Comparison of ENCODE assay signal across 13 mouse cellular contexts in the genomic region with DNA sequence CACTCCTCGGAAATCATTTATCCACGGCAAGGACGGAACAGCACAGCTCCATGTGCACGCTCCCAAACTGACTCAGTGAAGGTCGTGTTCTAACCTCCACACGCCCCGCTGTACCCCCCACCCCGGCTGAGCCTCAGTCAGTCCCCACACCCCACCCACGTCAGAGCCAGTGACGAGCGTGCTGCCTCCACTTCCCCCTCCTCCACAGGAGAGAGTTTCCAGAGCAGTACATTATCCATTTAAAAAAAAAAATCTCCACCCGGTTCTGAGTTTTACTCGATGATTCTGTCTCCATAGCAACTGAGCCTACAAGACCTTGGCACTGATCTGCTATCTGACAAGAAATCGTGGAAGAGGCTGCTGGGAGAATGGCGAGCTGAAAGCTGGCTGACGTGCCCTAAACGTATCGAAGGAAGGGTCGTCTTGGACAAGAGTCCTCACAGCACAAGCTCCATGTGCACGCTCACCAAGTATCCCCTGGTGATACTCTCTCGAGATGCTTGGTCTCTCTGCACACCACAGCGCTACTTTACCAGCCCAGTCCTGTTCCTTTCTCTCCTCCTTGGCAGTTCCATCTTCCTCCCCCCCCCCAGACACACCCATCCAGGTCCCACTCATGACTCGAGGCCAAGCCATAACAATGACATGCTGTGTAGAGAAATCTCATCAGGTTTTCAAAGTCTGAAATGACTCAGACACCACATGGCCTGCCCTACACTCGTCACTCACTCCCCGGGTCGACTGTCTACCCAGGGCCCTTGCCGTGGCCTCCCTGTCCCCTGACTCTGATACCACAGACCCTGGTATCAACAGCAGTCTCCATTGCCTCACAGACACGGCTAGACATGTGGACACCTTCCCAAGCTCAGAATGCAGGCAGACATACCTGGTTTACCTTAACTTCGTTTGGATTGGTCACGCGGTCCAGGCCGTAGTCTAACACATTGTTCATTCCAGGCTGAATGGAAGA. TPM values are rescaled to one million over a fixed set of nuclear protein-coding genes. Genes with fewer than 3 reads are reported as not detected.
DNase-seq lines count a peak whose midpoint lies in the region; ATAC-seq lines count a peak whose summit lies in the region.
"Had no signal": no experiment of that assay in that cellular context is flagged by ENCODE, and none has a peak within 500 bp of the region (broad histone marks: within the 10 kb centered on the region; RNA-seq: fewer than 3 reads in every experiment).

No protein-coding gene starts in this region.

- H3K9me3 ChIP-seq in forebrain, embryonic 14.5 days (replicated peaks; ENCODE audit: control insufficient read depth, low read length), result no peaks in the 10 kb centered on the region
- no peaks in the 10 kb centered on the region for H3K9me3 ChIP-seq in forebrain, embryonic 12.5 days
- no peaks in the 10 kb centered on the region for H3K9me3 ChIP-seq in neural tube, embryonic 15.5 days (replicated peaks)
- no peaks in the 10 kb centered on the region for H3K9me3 ChIP-seq in intestine, embryonic 15.5 days

- no peak overlapping the region for H3K4me3 ChIP-seq in forebrain, embryonic 14.5 days (ENCODE audit: low read depth, low read length)
- no peak overlapping the region for H3K4me3 ChIP-seq in forebrain, embryonic 12.5 days (replicated peaks)
- H3K4me3 ChIP-seq in neural tube, embryonic 15.5 days (replicated peaks), result no peak overlapping the region
- no peak overlapping the region for H3K4me3 ChIP-seq in intestine, embryonic 15.5 days (replicated peaks)
- H3K4me3 ChIP-seq: heart, embryonic 12.5 days had no signal

- no peaks in the 10 kb centered on the region for H3K27me3 ChIP-seq in forebrain, embryonic 14.5 days (replicated peaks; ENCODE audit: control insufficient read depth, insufficient read depth, low read length)
- no peaks in the 10 kb centered on the region for H3K27me3 ChIP-seq in forebrain, embryonic 12.5 days
- no peaks in the 10 kb centered on the region for H3K27me3 ChIP-seq in neural tube, embryonic 15.5 days (replicated peaks)
- H3K27me3 ChIP-seq in intestine, embryonic 15.5 days (replicated peaks), result no peaks in the 10 kb centered on the region

- no peak overlapping the region for H3K4me2 ChIP-seq in forebrain, embryonic 14.5 days (ENCODE audit: low read length)
- H3K4me2 ChIP-seq in forebrain, embryonic 12.5 days, result no peak overlapping the region
- H3K4me2 ChIP-seq in neural tube, embryonic 15.5 days, result no peak overlapping the region
- no peak overlapping the region for H3K4me2 ChIP-seq in intestine, embryonic 15.5 days (replicated peaks)
- H3K4me2 ChIP-seq: heart, embryonic 12.5 days had no signal

- no peak overlapping the region for H3K9ac ChIP-seq in forebrain, embryonic 14.5 days (ENCODE audit: low read length)
- H3K9ac ChIP-seq in forebrain, embryonic 12.5 days, result no peak overlapping the region
- H3K9ac ChIP-seq in neural tube, embryonic 15.5 days (replicated peaks), result no peak overlapping the region
- no peak overlapping the region for H3K9ac ChIP-seq in intestine, embryonic 15.5 days
- H3K9ac ChIP-seq: heart, embryonic 12.5 days had no signal

- intact Hi-C loops in left cerebral cortex, postnatal 36 days (cut with DNase I), result no loop called here

- peak; percentile 68 for DNase-seq in forebrain, embryonic 14.5 days (ENCODE audit: low spot score)
- no peak for DNase-seq in neural tube, embryonic 10.5 days (ENCODE audit: extremely low spot score, low spot score)
- DNase-seq in left cerebral cortex, postnatal 36 days (ENCODE audit: low spot score in 2 of 2), result peak; percentile 35 to 42
- DNase-seq in urinary bladder, postnatal 10 days (ENCODE audit: low spot score), result no peak
- no peak for DNase-seq in gastrocnemius, adult 8-10 months (ENCODE audit: low spot score in 2 of 2)
- DNase-seq: kidney, adult 9 months; lung, postnatal 10 days; thymus, postnatal 4 days had no signal

- H3K36me3 ChIP-seq in forebrain, embryonic 14.5 days (ENCODE audit: control insufficient read depth, insufficient read depth, low read length), result no peaks in the 10 kb centered on the region
- H3K36me3 ChIP-seq in forebrain, embryonic 12.5 days (replicated peaks), result no peaks in the 10 kb centered on the region
- 0 out of 2 replicates have a peak, but pooled peaks cover 10% of the 10 kb centered on the region for H3K36me3 ChIP-seq in neural tube, embryonic 15.5 days
- no peaks in the 10 kb centered on the region for H3K36me3 ChIP-seq in intestine, embryonic 15.5 days
- H3K36me3 ChIP-seq: heart, embryonic 12.5 days had no signal

- H3K27ac ChIP-seq in forebrain, embryonic 14.5 days (ENCODE audit: low read depth, low read length), result no peak overlapping the region
- no peak overlapping the region for H3K27ac ChIP-seq in forebrain, embryonic 12.5 days
- no peak overlapping the region for H3K27ac ChIP-seq in neural tube, embryonic 15.5 days (replicated peaks)
- H3K27ac ChIP-seq in intestine, embryonic 15.5 days, result no peak overlapping the region

- 85% methylated on average over 32 of the region's 32 CpGs for WGBS in forebrain, embryonic 14.5 days
- WGBS in forebrain, embryonic 12.5 days, result 88% methylated on average over 32 of the region's 32 CpGs
- WGBS in neural tube, embryonic 15.5 days, result 86% methylated on average over 32 of the region's 32 CpGs
- 81% methylated on average over 32 of the region's 32 CpGs for WGBS in intestine, embryonic 15.5 days

- H3K4me1 ChIP-seq in forebrain, embryonic 14.5 days (ENCODE audit: control insufficient read depth, insufficient read depth, low read length), result no peaks in the 10 kb centered on the region
- no peaks in the 10 kb centered on the region for H3K4me1 ChIP-seq in forebrain, embryonic 12.5 days
- H3K4me1 ChIP-seq in neural tube, embryonic 15.5 days, result no peaks in the 10 kb centered on the region
- H3K4me1 ChIP-seq in intestine, embryonic 15.5 days (replicated peaks), result peaks cover 4% of the 10 kb centered on the region; the same call in 1 of the 2 replicates
- H3K4me1 ChIP-seq: heart, embryonic 12.5 days had no signal

- ATAC-seq in forebrain, embryonic 14.5 days, result no peak
- ATAC-seq in forebrain, embryonic 12.5 days (ENCODE audit: low FRiP score), result no peak
- peak; percentile 28; the same call in 1 of the 2 replicates for ATAC-seq in neural tube, embryonic 15.5 days (ENCODE audit: low FRiP score)
- ATAC-seq in intestine, embryonic 15.5 days, result no peak

RNA-seq across cellular contexts. Expression of a gene that starts 38.7 kb away (rescaled TPM):
- polyA plus RNA-seq in forebrain, embryonic 14.5 days (2014; fragmentation: Nextera tagmentation; extraction: Ambion mirVana), result 4.3 and 5.4 TPM in 2 replicates
- 2.1 and 3.0 TPM in 2 replicates for polyA plus RNA-seq in forebrain, embryonic 12.5 days (2016; fragmentation: Nextera tagmentation; extraction: Ambion mirVana)
- 12.3 and 12.6 TPM in 2 replicates for polyA plus RNA-seq in neural tube, embryonic 15.5 days (2015; fragmentation: Nextera tagmentation; extraction: Ambion mirVana)
- total RNA-seq in left cerebral cortex, postnatal 36 days (2021), result 10 to 100 TPM; 30.8 to 65.3 TPM
- not detected for total RNA-seq in gastrocnemius, adult 8-10 months (2022)
- 3.6 and 4.2 TPM in 2 replicates for polyA plus RNA-seq in intestine, embryonic 15.5 days (2015; fragmentation: Nextera tagmentation; extraction: Ambion mirVana)
- total RNA-seq: MEL had no signal

Comparison
In these comparisons a context has a peak if more than half of its experiments do, and no peak if none do; other contexts are left out.
1. DNase-seq: peak in forebrain, embryonic 14.5 days (single experiment) and left cerebral cortex, postnatal 36 days (2 of 2); none in neural tube, embryonic 10.5 days (single experiment), urinary bladder, postnatal 10 days (single experiment) and gastrocnemius, adult 8-10 months (0 of 2).